In genomic region chr11:94425215-94425614, GRCm38 (mm10) we compare ENCODE assay signal across 30 mouse cellular contexts. TPM values are rescaled to one million over a fixed set of nuclear protein-coding genes. Genes with fewer than 3 reads are reported as not detected.
DNase-seq lines count a peak whose midpoint lies in the region; ATAC-seq and TF ChIP-seq lines count a peak whose summit lies in the region.
"Had no signal": no experiment of that assay in that cellular context is flagged by ENCODE, and none has a peak within 500 bp of the region (broad histone marks: within the 10 kb centered on the region; RNA-seq: fewer than 3 reads in every experiment).

No protein-coding gene starts in this region.

- H3K9ac ChIP-seq in forebrain, embryonic 12.5 days, result no peak overlapping the region
- peak overlapping the region; percentile 48; the same call in 1 of the 2 replicates for H3K9ac ChIP-seq in limb, embryonic 13.5 days
- H3K9ac ChIP-seq: embryonic facial prominence, embryonic 15.5 days; forebrain, embryonic 15.5 days; heart, embryonic 13.5 days; liver, embryonic 12.5 days; midbrain, embryonic 13.5 days; stomach, embryonic 15.5 days had no signal

- TF ChIP-seq POLR2A in kidney, adult 2 months (IDR thresholded peaks at IDR 0.05; ENCODE audit: low read depth, low read length), result no peak
- TF ChIP-seq POLR2A in cerebellum, adult 2 months (IDR thresholded peaks at IDR 0.05; ENCODE audit: borderline replicate concordance, insufficient read depth, low read length), result no peak

- no peak overlapping the region for H3K4me2 ChIP-seq in forebrain, embryonic 12.5 days
- H3K4me2 ChIP-seq in limb, embryonic 13.5 days (replicated peaks), result no peak overlapping the region
- H3K4me2 ChIP-seq: embryonic facial prominence, embryonic 15.5 days; forebrain, embryonic 15.5 days; heart, embryonic 13.5 days; liver, embryonic 12.5 days; midbrain, embryonic 13.5 days; stomach, embryonic 15.5 days had no signal

- H3K4me1 ChIP-seq in forebrain, embryonic 12.5 days, result peaks cover 53% of the 10 kb centered on the region
- peaks cover 67% of the 10 kb centered on the region for H3K4me1 ChIP-seq in forebrain, embryonic 10.5 days
- peaks cover 12% of the 10 kb centered on the region for H3K4me1 ChIP-seq in kidney, adult 2 months (ENCODE audit: control insufficient read depth, insufficient read depth, low read length)
- H3K4me1 ChIP-seq in limb, embryonic 13.5 days, result peaks cover 75% of the 10 kb centered on the region
- peaks cover 15% of the 10 kb centered on the region for H3K4me1 ChIP-seq in cerebellum, adult 2 months (ENCODE audit: control insufficient read depth, insufficient read depth, low read length)

- H3K27me3 ChIP-seq in forebrain, embryonic 12.5 days, result no peaks in the 10 kb centered on the region
- peaks cover 25% of the 10 kb centered on the region for H3K27me3 ChIP-seq in forebrain, embryonic 10.5 days (ENCODE audit: poor library complexity, severe bottlenecking)
- no peaks in the 10 kb centered on the region for H3K27me3 ChIP-seq in kidney, adult 2 months (replicated peaks; ENCODE audit: control insufficient read depth, insufficient read depth, low read length)
- H3K27me3 ChIP-seq in limb, embryonic 13.5 days, result no peaks in the 10 kb centered on the region
- H3K27me3 ChIP-seq in cerebellum, adult 2 months (ENCODE audit: control insufficient read depth, insufficient read depth, low read length), result no peaks in the 10 kb centered on the region
- H3K27me3 ChIP-seq: CH12.LX; embryonic facial prominence, embryonic 15.5 days; forebrain, embryonic 15.5 days; midbrain, embryonic 13.5 days; stomach, embryonic 15.5 days had no signal

- TF ChIP-seq CTCF in kidney, adult 2 months (conservative IDR thresholded peaks at IDR 0.05; ENCODE audit: insufficient read depth, insufficient read length, low read depth, low read length), result no peak
- no peak for TF ChIP-seq CTCF in left cerebral cortex, adult 2 months (IDR thresholded peaks at IDR 0.05)
- no peak for TF ChIP-seq CTCF in cerebellum, adult 2 months (IDR thresholded peaks at IDR 0.05; ENCODE audit: borderline replicate concordance, insufficient read depth, low read depth, low read length)

- H3K4me3 ChIP-seq in forebrain, embryonic 12.5 days (replicated peaks), result no peak overlapping the region
- H3K4me3 ChIP-seq in forebrain, embryonic 10.5 days, result no peak overlapping the region
- no peak overlapping the region for H3K4me3 ChIP-seq in kidney, adult 2 months (ENCODE audit: insufficient read depth, low read depth, low read length)
- no peak overlapping the region for H3K4me3 ChIP-seq in left cerebral cortex, adult 2 months
- no peak overlapping the region for H3K4me3 ChIP-seq in limb, embryonic 13.5 days
- H3K4me3 ChIP-seq in cerebellum, adult 2 months (replicated peaks; ENCODE audit: insufficient read depth, low read depth, low read length), result no peak overlapping the region
- H3K4me3 ChIP-seq: embryonic facial prominence, embryonic 10.5 days; embryonic facial prominence, embryonic 15.5 days; forebrain, embryonic 15.5 days; heart, adult 2 months; heart, embryonic 13.5 days; liver, embryonic 12.5 days; midbrain, embryonic 13.5 days; stomach, embryonic 15.5 days had no signal

- H3K9me3 ChIP-seq in forebrain, embryonic 12.5 days, result no peaks in the 10 kb centered on the region
- H3K9me3 ChIP-seq in forebrain, embryonic 10.5 days, result no peaks in the 10 kb centered on the region
- H3K9me3 ChIP-seq in limb, embryonic 13.5 days, result no peaks in the 10 kb centered on the region
- H3K9me3 ChIP-seq: embryonic facial prominence, embryonic 10.5 days; embryonic facial prominence, embryonic 15.5 days; forebrain, embryonic 15.5 days; heart, embryonic 13.5 days; liver, embryonic 12.5 days; midbrain, embryonic 13.5 days; stomach, embryonic 15.5 days had no signal

- H3K36me3 ChIP-seq in forebrain, embryonic 12.5 days (replicated peaks), result peaks cover 7% of the 10 kb centered on the region
- H3K36me3 ChIP-seq in forebrain, embryonic 10.5 days (replicated peaks), result peaks cover 71% of the 10 kb centered on the region
- H3K36me3 ChIP-seq in kidney, adult 2 months (ENCODE audit: control insufficient read depth, insufficient read depth, low read length), result no peaks in the 10 kb centered on the region
- H3K36me3 ChIP-seq in limb, embryonic 13.5 days, result peaks cover 79% of the 10 kb centered on the region
- H3K36me3 ChIP-seq: forebrain, embryonic 15.5 days; liver, embryonic 12.5 days; stomach, embryonic 15.5 days had no signal

- no peak for DNase-seq in forebrain, embryonic 10.5 days (ENCODE audit: extremely low spot score, low spot score)
- peak; percentile 78 for DNase-seq in kidney, adult 2 months
- no peak for DNase-seq in kidney, postnatal 10 days
- no peak for DNase-seq in left cerebral cortex, adult 2 months (ENCODE audit: extremely low spot score in 1 of 2, low spot score in 2 of 2)
- no peak for DNase-seq in left cerebral cortex, postnatal 4 days
- no peak for DNase-seq in cerebellum, adult 2 months
- DNase-seq: adrenal gland, adult 8-10 months; cerebellum, adult 8-10 months; cerebellum, postnatal 25 days; heart, adult 2 months; heart, postnatal 10 days; lung, adult 18-20 months; retina, postnatal 1 day; right cerebral cortex, postnatal 14 days had no signal

- ATAC-seq in forebrain, embryonic 12.5 days (ENCODE audit: low FRiP score), result no peak
- ATAC-seq in limb, embryonic 13.5 days (ENCODE audit: low FRiP score, low read depth), result no peak
- ATAC-seq: forebrain, embryonic 15.5 days; hindbrain, embryonic 16.5 days; liver, embryonic 12.5 days; lung, postnatal 0 days; midbrain, embryonic 13.5 days had no signal

- intact Hi-C loops in left cerebral cortex, adult 2 months (cut with DNase I), result loop anchor here (2.0 kb wide), 1 partner anchor 50 kb away; the partner anchor contains the start of gene Cacna1g
- intact Hi-C loops in left cerebral cortex, postnatal 4 days (cut with DNase I), result no loop called here

- 59% methylated on average over 5 of the region's 5 CpGs for WGBS in forebrain, embryonic 12.5 days
- WGBS in forebrain, embryonic 10.5 days, result 52% methylated on average over 5 of the region's 5 CpGs
- 30% methylated on average over 5 of the region's 5 CpGs for WGBS in kidney, adult 2 months
- 34% methylated on average over 5 of the region's 5 CpGs for whole genome bisulfite sequencing in limb, embryonic 13.5 days
- WGBS in cerebellum, adult 2 months, result 81% methylated on average over 5 of the region's 5 CpGs

- H3K27ac ChIP-seq in forebrain, embryonic 12.5 days, result 0 out of 2 replicates have a peak overlapping the region, but pooled peaks have one; percentile 19
- H3K27ac ChIP-seq in forebrain, embryonic 10.5 days, result no peak overlapping the region
- no peak overlapping the region for H3K27ac ChIP-seq in kidney, adult 2 months (ENCODE audit: insufficient read depth, low read depth, low read length)
- H3K27ac ChIP-seq in left cerebral cortex, adult 2 months, result peak overlapping the region; percentile 69
- no peak overlapping the region; the same call in 1 of the 2 replicates for H3K27ac ChIP-seq in limb, embryonic 13.5 days
- H3K27ac ChIP-seq in cerebellum, adult 2 months (ENCODE audit: insufficient read depth, low read length), result no peak overlapping the region
- H3K27ac ChIP-seq: embryonic facial prominence, embryonic 10.5 days; embryonic facial prominence, embryonic 15.5 days; forebrain, embryonic 15.5 days; heart, adult 2 months; heart, embryonic 13.5 days; liver, embryonic 12.5 days; macrophage; stomach, embryonic 15.5 days had no signal

RNA-seq across cellular contexts. Expression of gene Abcc3, which starts 32.4 kb away (rescaled TPM):
- polyA plus RNA-seq in forebrain, embryonic 12.5 days (2016; fragmentation: Nextera tagmentation; extraction: Ambion mirVana), result 0.41 and 0.49 TPM in 2 replicates
- polyA plus RNA-seq in forebrain, embryonic 10.5 days (2016; fragmentation: Nextera tagmentation; extraction: Ambion mirVana), result 0.12 and 0.22 TPM in 2 replicates
- 43.8 and 51.7 TPM in 2 replicates for polyA plus RNA-seq in kidney, adult 2 months (2012; rRNA removed)
- total RNA-seq in left cerebral cortex, adult 2 months (2021), result 1 to 10 TPM; 1.6 to 2.4 TPM
- total RNA-seq in left cerebral cortex, postnatal 4 days (2021), result 1 to 10 TPM in 1 of 2 experiments, under 1 TPM in 1; 0.70 to 1.4 TPM
- polyA plus RNA-seq in limb, embryonic 13.5 days (2015; fragmentation: Nextera tagmentation; extraction: Ambion mirVana), result 0.59 and 1.1 TPM in 2 replicates
- polyA plus RNA-seq in cerebellum, adult 2 months (2012; rRNA removed), result 0.64 and 0.71 TPM in 2 replicates
- total RNA-seq: megakaryocyte-erythroid progenitor cell, adult 5-6 weeks had no signal

RNA-seq across cellular contexts. Expression of gene Cacna1g, which starts 48.8 kb away (rescaled TPM):
- 9.6 and 12.1 TPM in 2 replicates for polyA plus RNA-seq in forebrain, embryonic 12.5 days (2016; fragmentation: Nextera tagmentation; extraction: Ambion mirVana)
- 7.0 and 8.3 TPM in 2 replicates for polyA plus RNA-seq in forebrain, embryonic 10.5 days (2016; fragmentation: Nextera tagmentation; extraction: Ambion mirVana)
- polyA plus RNA-seq in kidney, adult 2 months (2012; rRNA removed), result 7.6 and 10.2 TPM in 2 replicates
- 10 to 100 TPM; 93.0 to 98.7 TPM for total RNA-seq in left cerebral cortex, adult 2 months (2021)
- total RNA-seq in left cerebral cortex, postnatal 4 days (2021), result 100 to 1,000 TPM; 180 to 184 TPM
- 25.9 and 32.7 TPM in 2 replicates for polyA plus RNA-seq in limb, embryonic 13.5 days (2015; fragmentation: Nextera tagmentation; extraction: Ambion mirVana)
- 199 and 248 TPM in 2 replicates for polyA plus RNA-seq in cerebellum, adult 2 months (2012; rRNA removed)
- total RNA-seq: hematopoietic stem cell, adult 5-6 weeks; monocyte, adult 5-6 weeks had no signal
- polyA plus RNA-seq: macrophage had no signal

Comparison
In these comparisons a context has a peak if more than half of its experiments do, and no peak if none do; other contexts are left out.
1. H3K27ac ChIP-seq: peak in forebrain, embryonic 12.5 days (single experiment) and left cerebral cortex, adult 2 months (single experiment); none in forebrain, embryonic 10.5 days (single experiment), kidney, adult 2 months (single experiment), limb, embryonic 13.5 days (single experiment) and cerebellum, adult 2 months (single experiment).
2. RNA of gene Abcc3, which starts 32.4 kb away (polyA plus RNA-seq): 43.8 to 51.7 TPM in kidney, adult 2 months; 0.59 to 1.1 TPM in limb, embryonic 13.5 days, 0.64 to 0.71 TPM in cerebellum, adult 2 months, 0.41 to 0.49 TPM in forebrain, embryonic 12.5 days and 0.12 to 0.22 TPM in forebrain, embryonic 10.5 days; every median in the first group is over 10 times any median in the second.